In the genomic region with DNA sequence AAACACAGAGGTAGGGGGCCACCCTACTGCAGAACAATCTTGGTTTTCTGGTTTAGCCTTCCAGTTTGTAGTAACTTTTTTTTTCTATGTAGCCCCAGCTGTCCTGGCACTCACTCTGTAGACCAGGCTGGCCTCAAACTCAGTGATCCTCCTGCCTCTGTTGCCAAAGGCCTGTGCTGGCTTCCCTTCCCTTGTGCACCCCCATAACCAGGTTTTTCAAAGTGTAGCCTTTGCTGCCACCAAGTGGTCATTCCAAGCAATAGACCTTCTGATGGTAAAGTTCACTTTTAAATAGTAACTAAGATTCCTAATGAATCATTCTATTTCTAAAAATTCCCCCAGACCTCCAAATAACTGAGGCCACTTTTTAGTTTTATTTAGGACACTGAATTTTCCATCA, we compare ENCODE assay signal across 8 mouse cellular contexts. TPM values are rescaled to one million over a fixed set of nuclear protein-coding genes. Genes with fewer than 3 reads are reported as not detected.
A peak's percentile ranks its signal among the peaks of the same experiment; 100 is the strongest.
DNase-seq lines count a peak whose midpoint lies in the region; ATAC-seq lines count a peak whose summit lies in the region.

No protein-coding gene starts in this region.

- peak; percentile 59 for DNase-seq in gastrocnemius, adult 18-20 months (ENCODE audit: low spot score)
- DNase-seq in gastrocnemius, postnatal 36 days = no peak
- DNase-seq in B cell, adult 2 months = peak; percentile 64 to 71
- peak; percentile 49 to 64 for DNase-seq in adrenal gland, postnatal 36 days
- peak; percentile 42 for DNase-seq in kidney, adult 9 months
- peak; percentile 79 for DNase-seq in splenic B cell, adult 2 months (ENCODE audit: low read depth, low spot score)

- intact Hi-C loops in gastrocnemius, postnatal 36 days (cut with DNase I) = loop anchor here (5.0 kb wide), 3 partner anchors 42 to 217 kb away; no protein-coding TSS in a partner anchor

- H3K27me3 ChIP-seq in splenic B cell, adult 2 months (ENCODE audit: control insufficient read depth, insufficient read depth, low read length, poor library complexity, severe bottlenecking) = no peaks in the 10 kb centered on the region

- H3K36me3 ChIP-seq in splenic B cell, adult 2 months (ENCODE audit: control insufficient read depth, insufficient read depth, low read length, poor library complexity, severe bottlenecking) = peaks cover 12% of the 10 kb centered on the region

- 0 out of 2 replicates have a peak, but pooled peaks have one; percentile 44 for ATAC-seq in erythroid progenitor cell, adult 5-6 weeks (replicated peaks; ENCODE audit: low FRiP score, poor library complexity, severe bottlenecking)
- ATAC-seq in megakaryocyte progenitor cell, adult 5-6 weeks (replicated peaks; ENCODE audit: poor library complexity) = peak; percentile 74

RNA-seq across cellular contexts. Expression of a gene that starts 23.2 kb away (rescaled TPM):
- total RNA-seq in gastrocnemius, adult 18-20 months (2021) = 10 to 100 TPM; 51.3 to 52.6 TPM
- 10 to 100 TPM; 43.5 to 49.9 TPM for total RNA-seq in gastrocnemius, postnatal 36 days (2021)
- 10 to 100 TPM; 56.3 to 67.4 TPM for total RNA-seq in adrenal gland, postnatal 36 days (2021)
- 18.9 and 21.6 TPM in 2 replicates for total RNA-seq in erythroid progenitor cell, adult 5-6 weeks (2015; ENCODE audit: low replicate concordance)
- 19.4 and 27.6 TPM in 2 replicates for total RNA-seq in erythroid progenitor cell, adult 5-6 weeks (2017; ENCODE audit: low replicate concordance)
- 32.9 and 40.2 TPM in 2 replicates for total RNA-seq in megakaryocyte progenitor cell, adult 5-6 weeks (2015)
- 31.1 and 56.3 TPM in 2 replicates for total RNA-seq in megakaryocyte progenitor cell, adult 5-6 weeks (2017)

RNA-seq across cellular contexts. Expression of a gene that starts 31.9 kb away (rescaled TPM):
- under 1 TPM; 0.14 to 0.33 TPM for total RNA-seq in gastrocnemius, adult 18-20 months (2021)
- total RNA-seq in gastrocnemius, postnatal 36 days (2021) = under 1 TPM; 0.26 to 0.44 TPM
- under 1 TPM; 0.70 to 0.72 TPM for total RNA-seq in adrenal gland, postnatal 36 days (2021)
- not detected in 2 replicates for total RNA-seq in erythroid progenitor cell, adult 5-6 weeks (2015; ENCODE audit: low replicate concordance)
- total RNA-seq in erythroid progenitor cell, adult 5-6 weeks (2017; ENCODE audit: low replicate concordance) = 0.64 TPM in 1 of 2 replicates, not detected in the other
- total RNA-seq in megakaryocyte progenitor cell, adult 5-6 weeks (2015) = 0.15 and 0.17 TPM in 2 replicates
- total RNA-seq in megakaryocyte progenitor cell, adult 5-6 weeks (2017) = 0.12 and 0.30 TPM in 2 replicates

Comparison
In these comparisons a context has a peak if more than half of its experiments do, and no peak if none do; other contexts are left out.
1. DNase-seq: peak in gastrocnemius, adult 18-20 months (single experiment), B cell, adult 2 months (2 of 2), adrenal gland, postnatal 36 days (2 of 2), kidney, adult 9 months (single experiment) and splenic B cell, adult 2 months (single experiment); none in gastrocnemius, postnatal 36 days (0 of 2).